Mouse (Mus musculus) common myeloid progenitor, adult 5-6 weeks (primary cell): ENCODE measurements around the gene Nmd3. TPM values are rescaled to one million over a fixed set of nuclear protein-coding genes. Genes with fewer than 3 reads are reported as not detected.

Experiments
- ATAC-seq: replicated peaks from 2 replicates; pipeline ENCODE4 v1.8.0; 2016; ENCODE audit warnings: low read depth, mild to moderate bottlenecking, moderate TSS enrichment, inconsistent platforms; ENCODE audit not compliant: poor library complexity, severe bottlenecking
- total RNA-seq: library from RNA; stranded (forward); fragments of 200-1000, 187-1606 nt; gene quantifications from 2 replicates; pipeline ENCODE4 v1.2.3, GENCODE M21; 2017

The Nmd3 gene
- total RNA-seq: 82.3 and 97.0 TPM in 2 replicates

GRCm38 (mm10) chr3:69721814-69722186 lies at the start of gene Nmd3:
Nmd3 (plus strand) TSS chr3:69721985.
- ATAC-seq: peak; percentile 88

GRCm38 (mm10) chr3:69673351-69673750 lies 48.4 kb upstream of the Nmd3 start:
- ATAC-seq: no peak

GRCm38 (mm10) chr3:69674206-69674605 lies 47.6 kb upstream of the Nmd3 start:
- peak; percentile 100 for ATAC-seq

GRCm38 (mm10) chr3:69689791-69690190 lies 32.0 kb upstream of the Nmd3 start:
- ATAC-seq: no peak

- ATAC-seq: no peak
These were observed 30.8 kb upstream of the Nmd3 start for GRCm38 (mm10) chr3:69690939-69691338.

- ATAC-seq: peak; percentile 73
These were observed 21.8 kb upstream of the Nmd3 start for GRCm38 (mm10) chr3:69699851-69700500.

- ATAC-seq: no peak
These were observed 19.9 kb upstream of the Nmd3 start for GRCm38 (mm10) chr3:69701905-69702304.

- ATAC-seq: no peak
These were observed 19.4 kb upstream of the Nmd3 start for GRCm38 (mm10) chr3:69702421-69702820.

GRCm38 (mm10) chr3:69709043-69709929 lies 12.5 kb upstream of the Nmd3 start:
- ATAC-seq: peak; percentile 54; the same call in 1 of the 2 replicates

- no peak for ATAC-seq
These were observed 9.7 kb upstream of the Nmd3 start for GRCm38 (mm10) chr3:69711907-69712600.

GRCm38 (mm10) chr3:69717476-69717875 lies 4.3 kb upstream of the Nmd3 start:
- no peak for ATAC-seq

GRCm38 (mm10) chr3:69722187-69722867 lies 542 bp downstream of the Nmd3 start:
- ATAC-seq: peak; percentile 58

- ATAC-seq: no peak
These were observed 1.4 kb downstream of the Nmd3 start for GRCm38 (mm10) chr3:69723161-69723560.

GRCm38 (mm10) chr3:69730930-69731329 lies 9.1 kb downstream of the Nmd3 start:
- no peak for ATAC-seq

- ATAC-seq: no peak
These were observed 12.2 kb downstream of the Nmd3 start for GRCm38 (mm10) chr3:69733939-69734338.

GRCm38 (mm10) chr3:69755192-69755591 lies 33.4 kb downstream of the Nmd3 start:
- no peak for ATAC-seq

- no peak for ATAC-seq
These were observed 34.2 kb downstream of the Nmd3 start for GRCm38 (mm10) chr3:69755968-69756367.

GRCm38 (mm10) chr3:69756499-69756898 lies 34.7 kb downstream of the Nmd3 start:
- peak; percentile 91 for ATAC-seq

GRCm38 (mm10) chr3:69757456-69757855 lies 35.7 kb downstream of the Nmd3 start:
- ATAC-seq: no peak

GRCm38 (mm10) chr3:69760081-69760480 lies 38.3 kb downstream of the Nmd3 start:
- no peak for ATAC-seq
